Mouse (Mus musculus) erythroblast, adult 5-6 weeks (primary cell): ENCODE results near the gene Ttll4. TPM values are rescaled to one million over a fixed set of nuclear protein-coding genes. Genes with fewer than 3 reads are reported as not detected.

Source experiments
- ATAC-seq: replicated peaks from 2 replicates; pipeline ENCODE4 v1.8.0; 2016; ENCODE audit warnings: moderate number of reproducible peaks, mild to moderate bottlenecking, moderate TSS enrichment, inconsistent platforms; ENCODE audit not compliant: poor library complexity, low FRiP score, severe bottlenecking
- total RNA-seq, 2 experiments: library from RNA; stranded (forward) in 1 of 2; stranded (reverse) in 1 of 2; fragments of 150-400 nt in 1 of 2; fragments of 200-764, 138-1000 nt in 1 of 2; gene quantifications; 2 replicates each; pipeline versions ENCODE4 v1.2.3 to v1.2.4; 2015 to 2017; ENCODE audit warnings: low replicate concordance in 2 of 2

Gene Ttll4
- total RNA-seq, 2 experiments from 2014 or later = 0.77 to 10.3 TPM

DNA sequence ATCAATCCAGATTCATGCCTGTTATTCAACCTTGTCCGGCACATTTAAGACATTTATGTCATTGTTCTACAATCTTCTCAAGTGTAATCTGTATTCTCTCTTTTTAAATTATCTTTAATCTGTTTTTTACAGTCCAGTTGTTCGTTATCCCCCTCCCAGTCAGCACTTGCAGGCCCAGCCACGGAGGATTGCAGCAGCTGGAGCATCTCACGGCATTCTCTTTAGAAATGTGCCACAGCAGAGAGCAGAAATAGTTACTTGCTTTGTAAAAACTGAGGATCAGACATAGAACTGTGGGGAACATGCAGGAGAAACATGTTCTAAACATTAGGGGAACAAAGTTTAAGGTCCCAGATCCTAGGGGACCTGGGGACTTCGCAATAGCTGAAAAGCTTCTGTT, 43.5 kb downstream of the Ttll4 start:
- ATAC-seq = no peak

DNA sequence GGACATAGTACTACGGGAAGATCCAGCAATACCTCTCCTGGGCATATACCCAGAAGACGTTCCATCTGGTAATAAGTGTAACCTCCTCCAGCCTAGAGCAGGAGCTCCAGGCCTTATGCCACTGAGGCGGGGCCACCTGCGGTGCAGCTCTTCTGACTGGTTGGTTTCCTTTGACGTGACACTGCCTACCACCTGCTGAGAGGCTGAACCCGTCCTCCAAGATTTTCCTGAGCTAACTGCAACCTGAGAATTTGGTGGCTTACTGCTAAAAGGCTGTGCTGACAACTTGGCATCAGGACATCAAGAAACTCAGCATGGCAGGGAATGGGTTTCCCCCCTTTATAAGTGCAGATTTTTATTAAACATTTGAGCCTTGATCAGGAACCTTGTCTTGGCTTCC, 48.0 kb downstream of the Ttll4 start:
- ATAC-seq = no peak

GRCm38 (mm10) chr1:74712046-74712445, 50.5 kb downstream of the Ttll4 start:
- no peak for ATAC-seq

DNA sequence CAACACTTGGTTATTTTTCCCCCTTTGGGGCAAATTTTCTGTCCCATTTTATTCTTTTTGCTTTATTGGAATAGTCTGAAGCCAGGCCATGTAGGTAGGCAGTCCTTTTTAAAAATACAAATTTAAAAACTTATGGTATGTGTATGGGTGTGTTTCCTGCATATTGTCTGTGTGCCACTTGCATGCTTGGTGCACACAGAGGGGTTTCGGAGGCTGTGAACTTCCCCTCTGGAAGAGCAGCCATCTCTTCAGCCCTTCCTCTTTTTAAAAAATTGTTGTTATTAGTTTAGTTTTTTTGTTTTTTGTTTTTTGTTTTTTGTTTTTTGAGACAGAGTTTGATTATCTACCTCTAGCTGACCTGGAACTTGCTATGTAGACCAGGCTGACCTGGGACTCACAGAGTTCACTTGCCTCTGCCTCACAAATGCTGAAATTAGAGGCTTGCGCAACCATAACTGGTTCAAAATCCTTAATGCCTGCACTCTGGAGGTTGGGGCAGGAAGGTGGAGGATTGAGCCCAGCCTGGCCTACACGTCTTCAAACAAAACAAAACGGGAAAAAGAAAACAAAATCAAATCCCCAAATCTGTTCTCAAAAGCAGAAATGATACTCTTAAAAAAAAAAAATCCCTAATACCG, 51.0 kb downstream of the Ttll4 start:
- ATAC-seq = no peak

GRCm38 (mm10) chr1:74713099-74713858, 51.7 kb downstream of the Ttll4 start, which contains the start of gene Cyp27a1:
TSS of gene Cyp27a1 (plus strand) at chr1:74713574.
- ATAC-seq = no peak

DNA sequence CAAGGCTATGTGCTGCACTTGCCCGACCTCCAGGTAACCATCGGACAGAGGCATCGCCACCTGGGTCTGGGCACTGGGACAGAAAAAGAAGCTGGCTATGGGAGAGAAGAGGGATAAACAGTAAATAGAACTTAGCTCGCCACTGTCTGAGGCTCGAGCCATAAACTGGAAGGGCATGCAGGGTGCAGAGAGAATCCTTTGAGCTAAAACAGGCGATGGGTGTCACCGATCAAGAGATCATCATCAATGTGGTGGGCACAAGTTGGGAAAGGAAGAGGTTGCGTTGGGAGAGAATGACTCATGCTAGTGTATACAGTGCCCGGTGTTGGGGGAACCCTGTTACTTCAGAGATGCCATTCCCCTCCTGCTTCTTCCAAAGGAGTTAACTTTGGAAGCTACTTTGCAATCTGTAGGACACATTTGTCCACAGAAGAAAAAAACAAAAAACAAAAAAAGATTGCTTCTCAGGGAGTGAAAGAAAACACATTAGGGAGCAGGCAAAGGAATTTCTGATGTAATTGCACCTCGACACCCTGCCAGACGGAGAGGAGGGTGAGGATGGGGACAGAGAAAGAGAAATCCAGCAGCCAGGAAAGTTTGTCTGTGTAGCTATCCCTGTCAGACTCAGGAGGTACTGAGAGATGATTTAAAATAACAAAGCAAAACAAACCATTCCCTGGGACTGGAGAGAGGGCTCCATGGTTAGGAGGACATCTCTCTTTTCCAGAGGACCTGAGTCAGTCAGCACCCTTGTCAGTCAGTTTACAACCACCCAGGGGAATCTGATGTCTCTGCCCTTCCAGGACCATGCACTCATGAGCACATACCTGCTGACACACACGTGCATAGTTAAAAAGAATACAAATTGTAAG, 52.5 kb downstream of the Ttll4 start:
- no peak for ATAC-seq

DNA sequence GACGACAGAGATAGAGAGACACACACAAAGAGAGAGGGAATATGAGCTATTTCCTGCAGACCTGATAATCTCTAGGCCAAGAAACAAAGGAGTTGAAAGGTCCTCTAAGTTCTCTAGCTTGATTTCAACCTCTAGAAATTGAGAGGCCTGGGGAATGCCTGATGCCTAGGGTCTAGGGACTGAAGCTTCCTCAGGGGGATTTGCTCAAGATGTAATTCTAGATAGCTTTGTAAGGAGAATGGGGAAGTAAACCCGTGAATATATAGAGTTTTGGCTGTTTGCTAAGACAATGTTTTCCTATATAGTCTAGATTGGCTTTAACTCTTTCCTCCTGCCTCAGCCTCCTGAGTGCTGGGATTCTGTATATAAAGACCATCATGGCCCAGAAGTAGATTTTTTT, 53.4 kb downstream of the Ttll4 start:
- ATAC-seq = no peak

DNA sequence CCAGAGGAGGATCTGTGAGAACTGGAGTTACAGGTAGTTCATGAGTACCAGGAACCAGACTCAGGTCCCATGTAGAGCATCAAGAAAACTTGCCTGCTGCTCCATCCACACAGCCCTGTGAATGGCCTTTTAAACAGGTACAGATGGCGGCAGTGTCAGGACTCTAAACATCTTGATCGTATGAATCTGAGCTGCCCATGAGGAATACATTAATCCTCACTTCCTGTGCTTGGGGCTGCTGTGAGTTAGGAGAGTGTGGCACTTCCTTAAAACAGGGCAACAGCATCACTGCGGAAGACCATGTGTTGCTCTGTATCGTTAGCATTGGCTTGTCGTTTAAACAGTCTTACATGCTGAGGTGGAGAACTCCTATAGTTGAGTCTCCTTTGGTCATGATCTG, 53.9 kb downstream of the Ttll4 start:
- no peak for ATAC-seq

DNA sequence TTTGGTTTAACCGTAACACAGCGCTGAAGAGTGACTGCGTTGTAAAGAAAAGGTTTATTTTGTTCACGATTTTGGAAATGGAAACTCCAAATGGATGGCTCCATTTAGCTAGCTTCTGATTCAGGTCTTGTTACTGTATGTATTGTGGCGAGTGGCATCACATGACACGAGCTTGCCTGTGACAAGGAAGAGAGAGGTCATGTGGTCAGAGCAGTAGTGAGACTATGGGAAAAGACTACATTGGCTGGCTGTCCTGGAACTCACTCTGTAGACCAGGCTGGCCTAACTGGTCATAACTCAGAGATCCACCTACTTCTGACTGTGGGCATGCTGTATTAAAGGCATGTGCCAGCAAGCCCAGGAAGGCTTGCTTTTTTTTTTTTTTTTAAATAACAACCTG, 54.3 kb downstream of the Ttll4 start:
- no peak for ATAC-seq

DNA sequence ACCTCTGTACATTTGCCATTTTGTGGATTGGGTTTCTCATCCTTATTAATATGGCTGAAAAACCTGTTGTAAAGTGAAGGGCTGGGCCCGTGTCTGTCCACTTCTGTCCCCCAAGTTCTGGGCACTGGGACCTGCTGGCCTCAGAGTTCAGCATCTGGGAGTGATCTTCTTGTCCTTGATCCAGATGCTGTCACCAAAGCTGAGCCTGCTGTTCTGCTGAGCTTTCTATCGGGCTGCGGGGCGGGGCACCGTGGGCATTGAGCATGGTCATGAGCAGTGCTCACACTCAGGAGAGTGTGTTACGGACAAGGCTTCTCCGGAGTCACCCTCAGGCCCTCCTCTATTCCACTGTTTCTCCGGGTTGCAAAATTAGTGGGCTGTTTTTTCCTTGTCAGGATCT, 56.6 kb downstream of the Ttll4 start:
- ATAC-seq = no peak

- ATAC-seq = no peak
Observed at GRCm38 (mm10) chr1:74719281-74719680, 57.7 kb downstream of the Ttll4 start.

DNA sequence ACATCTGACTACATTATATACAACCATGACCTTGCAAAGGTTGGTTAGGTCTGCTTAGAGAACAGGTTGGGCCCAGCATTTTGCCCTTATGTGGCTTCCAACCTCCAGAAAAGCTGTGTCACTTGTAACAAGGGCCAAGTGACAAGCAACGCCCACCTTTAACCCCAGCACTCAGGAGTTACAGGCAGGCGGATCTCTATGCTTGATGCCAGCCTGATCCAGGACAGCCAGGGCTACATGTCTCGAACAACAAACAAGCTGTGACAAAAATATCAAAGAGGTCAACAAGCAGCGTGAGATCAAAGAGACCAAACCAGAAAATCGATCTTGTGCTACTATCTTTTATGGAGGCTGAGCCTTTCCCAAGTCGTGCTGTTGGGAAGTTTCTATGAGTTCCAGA, 60.1 kb downstream of the Ttll4 start:
- no peak for ATAC-seq

GRCm38 (mm10) chr1:74723748-74724147, 62.2 kb downstream of the Ttll4 start:
- no peak for ATAC-seq

- ATAC-seq = no peak
Observed at GRCm38 (mm10) chr1:74726114-74726513, 64.6 kb downstream of the Ttll4 start.

GRCm38 (mm10) chr1:74726674-74727073, 65.1 kb downstream of the Ttll4 start:
- ATAC-seq = no peak

GRCm38 (mm10) chr1:74728446-74728845, 66.9 kb downstream of the Ttll4 start:
- no peak for ATAC-seq

DNA sequence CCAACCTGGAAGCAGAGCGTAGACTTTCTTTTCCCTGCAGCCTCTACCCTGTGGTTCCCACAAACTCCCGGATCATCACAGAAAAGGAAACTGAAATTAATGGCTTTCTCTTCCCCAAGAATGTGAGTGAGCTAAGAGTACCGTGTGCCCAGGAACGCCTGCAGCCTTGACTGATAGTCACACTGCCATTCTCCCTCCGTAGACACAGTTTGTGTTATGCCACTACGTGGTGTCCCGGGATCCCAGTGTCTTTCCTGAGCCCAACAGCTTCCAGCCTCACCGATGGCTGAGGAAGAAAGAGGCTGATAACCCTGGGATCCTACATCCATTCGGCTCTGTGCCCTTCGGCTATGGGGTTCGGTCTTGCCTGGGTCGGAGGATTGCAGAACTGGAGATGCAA, 75.4 kb downstream of the Ttll4 start:
- ATAC-seq = no peak

GRCm38 (mm10) chr1:74737500-74737899, 76.0 kb downstream of the Ttll4 start:
- no peak for ATAC-seq

DNA sequence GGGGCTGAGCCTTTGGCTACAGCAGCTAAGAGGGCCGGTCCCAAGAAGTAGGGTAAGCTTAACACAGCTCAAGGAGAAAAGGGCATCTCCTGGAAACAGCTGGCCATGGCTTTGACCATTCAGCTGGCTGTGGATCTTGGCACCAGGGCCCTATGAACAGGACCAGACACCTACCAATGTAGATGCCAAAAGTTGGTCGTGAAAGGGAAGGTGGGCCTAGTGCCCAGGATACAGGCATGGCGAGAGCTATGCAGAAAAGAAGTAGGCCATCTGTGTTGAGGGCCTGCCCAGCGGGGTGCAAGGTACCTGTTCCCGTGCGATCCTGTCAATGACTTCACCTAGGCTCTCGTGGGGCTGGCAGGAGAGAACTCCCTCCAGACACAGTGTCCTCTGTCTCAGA, 79.3 kb downstream of the Ttll4 start:
- no peak for ATAC-seq

DNA sequence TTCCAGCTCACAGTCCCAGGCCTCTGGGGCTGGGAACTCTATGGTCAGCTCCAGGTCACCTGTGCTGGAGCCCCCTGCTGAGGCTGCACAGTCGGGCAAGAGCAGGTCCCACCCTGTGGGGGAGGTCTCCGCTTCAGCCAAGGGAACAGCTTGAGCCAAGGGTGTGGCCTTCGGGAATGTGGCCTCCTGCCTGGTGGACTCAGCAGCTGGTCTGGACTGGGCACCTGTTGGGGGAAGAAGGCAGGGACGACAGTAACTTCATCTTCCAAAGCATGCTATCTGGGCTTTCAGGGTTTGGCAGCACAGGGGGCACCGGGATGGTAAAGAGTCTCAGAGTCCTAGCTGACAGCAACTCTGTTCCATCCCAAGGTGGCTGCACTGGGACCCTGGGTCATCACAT, 85.8 kb downstream of the Ttll4 start:
- ATAC-seq = no peak
